Mouse (Mus musculus) cerebellum, adult 11-12 months (tissue): ENCODE data around the gene Coasy.
A peak's percentile ranks its signal among the peaks of the same experiment; 100 is the strongest.

Source experiments
- DNase-seq: peaks from one replicate; pipeline ENCODE4 v3.0.0; 2022

Coasy gene

GRCm38 (mm10) chr11:101063676-101064327 is 18.6 kb upstream of the Coasy start:
- peak; percentile 77 for DNase-seq

DNA sequence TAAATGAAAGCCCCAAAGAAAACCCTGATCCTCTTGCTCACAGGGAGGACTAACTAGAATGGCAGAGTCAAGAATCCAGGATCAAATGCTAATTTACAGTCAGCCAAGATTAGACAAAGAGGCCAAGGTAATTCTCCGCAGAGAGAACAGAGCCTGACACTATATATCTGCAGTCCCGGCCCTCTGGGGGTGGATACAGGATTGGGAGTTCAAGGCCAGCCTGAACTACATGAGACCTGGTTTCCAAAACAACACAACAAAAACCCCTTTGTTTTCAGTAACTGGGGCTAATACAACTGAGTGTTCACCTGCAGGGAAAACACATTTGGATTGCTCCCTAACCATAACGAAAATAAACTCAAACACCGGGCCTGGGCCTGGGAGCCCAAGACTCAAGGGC is 17.9 kb upstream of the Coasy start:
- peak; percentile 21 for DNase-seq

DNA sequence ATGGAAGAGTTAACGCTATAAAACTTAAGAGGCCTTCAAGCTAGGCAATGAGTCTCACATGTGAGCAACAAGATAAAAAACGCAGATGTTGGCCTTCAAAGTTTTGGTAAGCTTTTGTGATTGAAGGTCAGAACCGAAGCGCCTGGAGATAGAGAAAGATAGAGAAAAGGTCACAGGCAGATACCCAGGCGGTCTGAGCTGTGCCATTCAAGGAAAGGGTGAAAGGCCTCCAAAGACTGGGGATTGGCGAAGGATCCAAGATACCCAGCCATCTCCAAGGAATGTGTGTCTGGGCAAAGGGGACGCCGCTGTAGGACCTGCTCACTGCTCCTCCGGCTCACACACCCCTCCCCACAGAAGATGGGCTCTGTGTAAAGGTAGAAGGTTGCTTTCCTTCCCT is 17.4 kb upstream of the Coasy start:
- no peak for DNase-seq

- peak; percentile 88 for DNase-seq
These were observed 15.6 kb upstream of the Coasy start for GRCm38 (mm10) chr11:101066549-101067412.

DNA sequence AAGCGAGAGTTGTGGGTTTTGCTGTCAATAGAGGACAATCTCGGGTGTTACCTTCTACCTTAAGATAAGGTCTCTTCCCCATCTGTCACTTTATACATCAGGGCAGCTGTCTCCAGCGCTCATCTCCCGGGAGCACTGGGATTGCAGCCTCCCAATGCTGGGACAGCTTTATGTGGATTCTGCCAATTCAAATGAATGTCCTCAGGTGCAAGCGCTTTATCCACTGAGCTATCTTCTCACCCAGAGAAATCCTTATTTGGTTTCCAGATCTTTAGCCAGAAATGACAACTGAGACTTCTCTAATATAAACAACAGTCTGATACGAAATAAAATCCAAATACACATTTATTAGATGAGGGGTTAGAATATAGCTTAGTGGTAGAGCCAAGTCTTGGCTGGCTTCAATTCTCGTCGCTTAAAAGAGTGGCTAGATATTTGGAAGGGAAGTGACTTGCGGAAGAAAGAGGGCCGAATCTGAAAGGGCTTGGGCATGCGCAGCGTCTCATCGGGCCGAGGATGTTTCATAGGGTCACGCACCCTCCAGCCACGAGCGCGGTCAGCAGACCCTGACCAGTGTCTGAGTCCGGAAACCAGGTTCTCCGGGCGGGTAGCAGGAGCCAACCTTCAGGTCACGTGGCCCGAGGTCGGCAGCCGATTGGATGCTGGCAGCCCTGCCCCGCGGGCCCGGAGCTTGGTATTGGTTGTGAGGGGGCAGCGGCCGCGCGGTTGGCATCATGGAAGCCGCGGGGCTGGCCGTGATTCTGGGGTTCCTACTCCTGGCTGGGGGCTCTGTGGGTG is 12.8 kb upstream of the Coasy start, which contains the start of gene Naglu:
Gene Naglu (plus strand): TSS at position 622 of the 798 bp plus-strand sequence.
- peak; percentile 97 for DNase-seq

GRCm38 (mm10) chr11:101070189-101070527 is 12.2 kb upstream of the Coasy start:
- DNase-seq, result no peak

DNA sequence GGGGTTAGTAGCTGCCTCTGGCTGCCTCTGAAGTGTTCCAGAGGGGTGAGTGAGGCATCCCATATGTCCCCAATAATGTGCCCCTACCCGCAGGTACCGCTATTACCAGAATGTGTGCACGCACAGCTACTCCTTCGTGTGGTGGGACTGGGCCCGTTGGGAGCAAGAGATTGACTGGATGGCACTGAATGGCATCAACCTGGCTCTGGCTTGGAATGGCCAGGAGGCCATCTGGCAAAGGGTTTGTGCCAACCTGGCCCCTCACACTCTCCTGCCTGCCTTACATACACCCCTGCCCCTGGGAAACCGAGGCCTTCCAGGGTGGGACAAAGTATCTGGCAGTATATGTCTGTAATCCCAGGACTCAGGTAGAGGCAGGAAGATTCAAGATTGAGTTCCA is 11.4 kb upstream of the Coasy start:
- no peak for DNase-seq

DNA sequence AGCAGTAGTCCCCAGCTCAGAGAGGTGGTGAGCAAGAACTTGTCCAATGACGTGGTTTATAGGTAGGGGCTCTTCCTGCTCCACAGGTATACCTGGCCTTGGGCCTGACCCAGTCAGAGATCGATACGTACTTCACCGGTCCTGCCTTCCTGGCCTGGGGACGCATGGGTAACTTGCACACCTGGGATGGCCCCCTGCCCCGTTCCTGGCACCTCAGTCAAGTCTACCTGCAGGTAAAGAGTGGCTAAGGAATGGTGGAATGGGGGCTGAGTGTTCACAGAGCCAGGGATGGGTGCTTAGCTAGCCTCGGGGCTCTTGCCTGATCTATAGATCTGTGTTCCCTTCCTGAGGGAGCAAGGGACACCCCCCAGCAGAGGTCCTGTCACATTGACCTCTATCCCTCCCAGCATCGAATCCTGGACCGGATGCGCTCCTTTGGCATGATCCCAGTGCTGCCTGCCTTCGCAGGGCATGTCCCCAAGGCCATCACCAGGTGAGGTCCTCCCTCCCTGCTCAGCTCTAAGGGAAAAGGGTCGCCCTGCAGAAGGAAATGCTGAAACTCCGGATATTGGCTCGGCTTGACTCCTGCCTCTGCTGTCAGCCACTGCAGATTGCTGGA is 10.4 kb upstream of the Coasy start:
- DNase-seq, result peak; percentile 65

DNA sequence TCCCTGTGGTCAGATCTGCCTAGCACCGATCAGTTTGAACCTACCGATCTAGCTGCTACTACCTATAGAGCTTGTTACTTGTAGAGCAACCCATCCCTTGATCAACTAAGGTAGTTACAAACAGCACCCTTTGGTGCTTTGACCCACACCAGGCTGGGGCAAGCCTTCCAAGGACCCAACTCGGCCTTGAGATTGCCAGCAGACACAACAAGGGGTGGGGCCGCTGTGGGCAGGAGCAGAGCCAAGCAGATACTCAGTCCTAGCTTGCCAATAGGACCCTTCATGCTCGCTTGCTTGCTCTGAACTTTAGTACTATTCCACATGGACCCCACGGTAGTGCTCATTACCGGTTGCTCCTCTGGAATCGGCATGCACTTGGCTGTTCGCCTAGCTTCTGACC is 4.2 kb upstream of the Coasy start, which contains the start of gene Hsd17b1:
Gene Hsd17b1 (plus strand): TSS at position 291 of the 400 bp plus-strand sequence.
- no peak for DNase-seq

DNA sequence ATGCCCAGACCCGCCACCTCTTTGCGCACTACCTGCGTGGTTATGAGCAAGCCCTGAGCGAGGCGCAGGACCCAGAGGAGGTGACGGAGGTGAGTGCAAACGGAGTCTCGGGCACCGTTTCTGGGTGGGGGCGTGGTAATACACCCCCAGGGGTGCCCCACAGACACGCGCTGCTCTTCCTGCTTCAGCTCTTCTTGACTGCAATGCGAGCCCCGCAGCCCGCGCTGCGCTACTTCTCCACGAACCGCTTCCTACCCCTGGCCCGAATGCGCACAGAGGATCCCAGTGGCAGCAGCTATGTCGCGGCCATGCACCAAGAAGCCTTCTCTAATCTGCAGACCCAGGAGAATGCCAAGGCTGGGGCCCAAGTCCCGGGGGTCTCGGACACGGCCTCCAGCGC is 2.6 kb upstream of the Coasy start:
- DNase-seq, result peak; percentile 49

- peak; percentile 8 for DNase-seq
These were observed 1.9 kb upstream of the Coasy start for GRCm38 (mm10) chr11:101080421-101080820.

- no peak for DNase-seq
These were observed 706 bp upstream of the Coasy start for GRCm38 (mm10) chr11:101081659-101082058.

- DNase-seq, result peak; percentile 75
These were observed 825 bp downstream of the Coasy start for GRCm38 (mm10) chr11:101083083-101083697.

- DNase-seq, result peak; percentile 61
These were observed 1.9 kb downstream of the Coasy start for GRCm38 (mm10) chr11:101084246-101084645.

GRCm38 (mm10) chr11:101084811-101085210 is 2.4 kb downstream of the Coasy start:
- DNase-seq, result peak; percentile 41

DNA sequence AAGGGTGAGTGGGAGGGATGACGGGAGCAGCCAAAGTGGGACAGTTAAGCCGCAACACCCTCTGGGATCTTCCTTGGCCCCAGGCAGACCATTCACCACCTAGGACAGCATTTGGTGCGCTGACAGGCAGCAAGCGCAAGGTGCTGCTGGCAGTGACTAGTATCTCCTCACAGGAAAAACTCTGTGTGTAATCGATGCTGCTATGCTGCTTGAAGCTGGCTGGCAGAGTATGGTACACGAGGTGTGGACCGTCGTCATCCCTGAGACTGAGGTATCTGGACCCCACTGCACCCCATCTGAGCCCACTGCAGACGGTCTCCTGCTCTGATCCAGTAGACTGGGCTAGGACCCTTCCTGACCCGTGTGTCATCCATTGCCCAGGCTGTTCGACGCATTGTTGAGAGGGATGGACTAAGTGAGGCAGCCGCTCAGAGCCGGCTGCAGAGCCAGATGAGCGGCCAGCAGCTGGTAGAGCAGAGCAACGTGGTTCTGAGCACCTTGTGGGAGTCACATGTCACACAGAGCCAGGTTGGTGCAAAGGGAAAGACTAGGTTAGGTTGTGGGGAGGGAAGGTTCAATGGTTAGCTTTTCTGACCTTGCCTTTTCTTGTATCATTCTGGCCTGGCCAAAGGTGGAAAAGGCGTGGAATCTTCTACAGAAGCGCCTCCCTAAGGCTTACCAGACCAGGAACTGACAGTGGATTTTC is 3.4 kb downstream of the Coasy start:
- peak; percentile 50 for DNase-seq

DNA sequence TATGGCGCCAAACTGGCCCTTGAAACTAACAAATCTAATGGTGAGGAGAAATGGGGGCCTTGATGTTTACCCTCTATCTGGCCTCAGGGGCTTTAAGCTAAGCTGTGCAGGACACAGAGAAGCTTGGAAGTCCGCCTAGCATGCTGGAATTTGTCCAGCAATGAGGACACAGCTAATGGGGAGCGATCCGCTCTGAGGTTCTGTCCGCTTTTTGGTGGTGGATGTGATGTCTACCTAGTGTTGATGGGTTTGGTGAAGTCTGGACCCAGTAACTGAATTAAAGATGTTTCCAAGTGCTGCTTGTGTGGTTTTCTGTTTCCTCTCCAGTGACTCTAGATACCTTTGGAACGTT is 3.9 kb downstream of the Coasy start:
- peak; percentile 55 for DNase-seq

DNA sequence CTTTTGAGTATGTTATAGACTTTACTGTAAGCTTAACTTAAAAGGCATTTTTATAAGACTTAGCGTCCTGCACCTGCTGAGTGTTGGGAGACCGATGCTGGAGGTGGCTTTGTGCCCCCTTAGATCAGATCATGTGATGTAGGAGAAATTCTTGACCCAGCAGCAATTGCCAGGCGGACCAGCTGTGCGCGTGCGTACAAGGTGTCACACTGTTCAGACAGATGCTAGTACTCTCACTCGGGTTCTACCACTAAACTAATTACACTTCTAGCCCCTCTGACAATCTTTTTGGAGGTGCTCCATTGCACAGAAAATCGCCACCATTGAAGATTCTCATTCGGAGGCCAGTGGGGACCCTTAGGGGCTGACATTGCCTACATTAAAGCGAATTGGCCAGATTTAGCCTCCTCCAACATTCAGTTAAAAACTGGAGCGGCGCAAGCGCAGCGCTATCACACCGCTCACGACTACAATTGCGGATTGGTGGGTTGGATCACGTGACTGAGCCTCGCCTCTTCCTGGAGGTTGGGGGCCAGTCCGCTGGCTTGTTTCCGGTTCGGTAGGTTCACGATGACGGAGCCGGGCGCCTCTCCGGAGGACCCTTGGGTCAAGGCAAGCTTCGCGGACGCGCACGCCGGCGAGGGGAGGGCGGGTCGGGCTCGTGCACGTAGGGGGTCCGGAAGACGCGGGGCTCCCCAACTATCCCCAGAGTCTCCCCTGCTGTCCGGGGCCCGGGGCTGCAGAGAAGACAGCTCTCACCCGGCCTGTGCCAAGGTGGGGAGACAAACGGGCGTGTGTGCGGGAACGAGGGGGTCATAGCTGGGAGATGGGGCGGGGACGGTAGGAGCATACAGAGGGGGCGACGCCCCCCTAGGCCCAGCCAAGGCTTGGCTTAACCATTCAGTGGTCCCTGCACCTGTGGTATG is 4.7 kb downstream of the Coasy start, which contains the start of gene Mlx:
Gene Mlx (plus strand): TSS at position 522 of the 926 bp plus-strand sequence.
- DNase-seq, result peak; percentile 90

DNA sequence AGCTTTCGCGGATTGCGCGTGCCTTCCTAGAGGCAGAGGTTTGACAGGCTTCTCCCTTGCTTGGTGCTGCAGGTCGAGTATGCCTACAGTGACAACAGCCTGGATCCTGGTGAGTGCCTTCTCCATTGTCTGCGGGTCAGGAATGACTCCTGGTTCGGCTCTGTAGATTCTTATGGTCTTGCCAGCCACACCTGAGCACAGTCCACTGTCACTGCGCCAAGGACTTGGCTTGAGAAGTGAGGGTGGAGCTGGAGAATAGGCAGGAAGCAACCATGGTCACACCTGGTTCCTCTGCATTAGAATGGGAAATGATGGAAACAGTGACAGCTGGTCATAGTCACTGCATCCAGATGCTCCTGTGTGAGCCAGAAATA is 5.3 kb downstream of the Coasy start:
- DNase-seq, result no peak

- DNase-seq, result no peak
These were observed 7.6 kb downstream of the Coasy start for GRCm38 (mm10) chr11:101089931-101090330.

DNA sequence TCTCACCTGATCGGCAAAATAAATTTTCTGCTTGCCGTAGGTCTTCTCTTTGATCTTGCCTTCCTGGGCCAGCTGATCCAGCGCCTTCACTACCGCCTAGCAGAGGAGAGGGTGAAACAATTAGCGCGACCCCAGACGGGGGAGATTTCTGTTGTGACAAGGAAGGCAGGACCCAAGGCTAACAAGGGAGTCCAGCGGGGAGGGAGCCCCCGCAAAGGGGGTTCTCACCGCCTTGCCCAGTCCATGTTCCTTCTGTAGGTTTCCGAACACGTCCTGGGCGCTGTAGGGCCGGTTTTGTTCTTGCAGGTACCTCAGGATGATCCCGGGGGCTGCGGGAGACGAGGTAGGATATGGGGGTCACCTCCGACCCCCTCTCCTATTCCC is 12.6 kb downstream of the Coasy start:
- no peak for DNase-seq
